Mouse (Mus musculus) neural tube, embryonic 12.5 days (tissue): ENCODE results near the gene Itpr1. TPM values are rescaled to one million over a fixed set of nuclear protein-coding genes. Genes with fewer than 3 reads are reported as not detected.
"Not testable (repeated sequence)": the region's sequence is repeated elsewhere in the genome, so short reads cannot be mapped to it uniquely, and the experiment has no call there.

ENCODE experiments used
- ATAC-seq: fragments of 200-750 bp; cut with Nextera tagmentation; 2 replicates; pipeline ENCODE4 v1.8.0; 2017; ENCODE audit warnings: low read depth, mild to moderate bottlenecking, moderate TSS enrichment, moderate library complexity; ENCODE audit not compliant: low FRiP score
- H3K27ac ChIP-seq: fragments of 300-500 bp; sonication (generic); 2 replicates; pipeline ENCODE4 v1.5.1; 2016
- H3K27me3 ChIP-seq: fragments of 300-500 bp; sonication (generic); replicated peaks from 2 replicates; pipeline ENCODE4 v1.6.1; 2016; ENCODE audit warnings: mild to moderate bottlenecking
- H3K36me3 ChIP-seq: fragments of 300-500 bp; sonication (generic); 2 replicates; pipeline ENCODE4 v1.6.1; 2016; ENCODE audit warnings: mild to moderate bottlenecking
- H3K4me1 ChIP-seq: fragments of 300-500 bp; sonication (generic); 2 replicates; pipeline ENCODE4 v1.6.1; 2016
- H3K4me2 ChIP-seq: fragments of 300-500 bp; sonication (generic); replicated peaks from 2 replicates; pipeline ENCODE4 v1.6.1; 2016; ENCODE audit warnings: mild to moderate bottlenecking
- H3K4me3 ChIP-seq: fragments of 300-500 bp; sonication (generic); 2 replicates; pipeline ENCODE4 v1.5.1; 2016
- H3K9ac ChIP-seq: fragments of 300-500 bp; sonication (generic); 2 replicates; pipeline ENCODE4 v1.6.1; 2016; ENCODE audit warnings: mild to moderate bottlenecking
- H3K9me3 ChIP-seq: fragments of 300-500 bp; sonication (generic); 2 replicates; pipeline ENCODE4 v1.6.1; 2016; ENCODE audit warnings: mild to moderate bottlenecking
- WGBS: fragments of 180-500 bp; shearing (Covaris S2); methylation state at CpG from one replicate; pipeline ENCODE4 v1.1.7; 2016; 5-methylcytosine and 5-hydroxymethylcytosine counted together
- polyA plus RNA-seq: library from polyadenylated mRNA; unstranded; fragments of >200 nt; fragmentation: Nextera tagmentation; extraction: Ambion mirVana; gene quantifications from 2 replicates; pipeline ENCODE4 v1.2.1, GENCODE M21; 2016

Gene Itpr1
- polyA plus RNA-seq, 1 experiment from 2014 or later = 6.9 TPM

GRCm38 (mm10) chr6:108545464-108545863 is 332.6 kb downstream of the Itpr1 start:
- Histone ChIP-seq H3K27me3 (no peaks in the 10 kb centered on the region), H3K36me3 (no peaks in the 10 kb centered on the region)
- WGBS = 87% methylated on average over 5 of the region's 5 CpGs

DNA sequence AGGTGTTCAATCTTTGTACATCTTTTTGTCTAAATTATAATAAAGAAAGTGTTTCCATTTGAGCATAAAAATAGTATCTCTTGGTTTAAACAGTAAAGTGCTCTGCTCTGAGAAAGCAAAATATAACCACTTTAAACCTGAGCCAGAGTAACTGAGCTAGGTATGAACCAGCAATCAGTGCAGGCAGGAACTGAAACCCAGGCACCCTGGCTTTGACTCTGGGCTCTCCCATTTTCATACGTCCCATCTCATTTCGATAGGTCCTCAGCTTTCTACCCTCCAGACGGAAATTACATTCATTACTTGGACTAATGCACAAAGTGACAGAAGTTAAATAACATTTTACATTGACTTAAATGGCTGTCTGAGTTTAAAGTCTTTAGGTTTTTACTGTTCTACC is 335.5 kb downstream of the Itpr1 start:
- Histone ChIP-seq H3K9ac (no peak overlapping the region), H3K4me2 (no peak overlapping the region), H3K4me3 (no peak overlapping the region), H3K27ac (no peak overlapping the region), H3K9me3 (no peaks in the 10 kb centered on the region), H3K27me3 (no peaks in the 10 kb centered on the region), H3K4me1 (no peaks in the 10 kb centered on the region), H3K36me3 (no peaks in the 10 kb centered on the region)
- WGBS = 91% methylated on average over 3 of the region's 3 CpGs
- ATAC-seq = no peak

More at GRCm38 (mm10) chr6:108545464-108545863, 332.6 kb downstream of the Itpr1 start:
- Histone ChIP-seq H3K9me3 (no peaks in the 10 kb centered on the region), H3K4me1 (no peaks in the 10 kb centered on the region), H3K27ac (no peak overlapping the region), H3K4me2 (no peak overlapping the region), H3K4me3 (no peak overlapping the region), H3K9ac (no peak overlapping the region)
- ATAC-seq = no peak

- Histone ChIP-seq H3K36me3 (no peaks in the 10 kb centered on the region), H3K9ac (no peak overlapping the region), H3K9me3 (no peaks in the 10 kb centered on the region), H3K4me2 (no peak overlapping the region), H3K27me3 (no peaks in the 10 kb centered on the region), H3K4me3 (no peak overlapping the region), H3K27ac (no peak overlapping the region), H3K4me1 (no peaks in the 10 kb centered on the region)
- 79% methylated on average over 6 of the region's 6 CpGs for WGBS
- ATAC-seq = no peak
Measured at GRCm38 (mm10) chr6:108549495-108549935, 336.6 kb downstream of the Itpr1 start.

DNA sequence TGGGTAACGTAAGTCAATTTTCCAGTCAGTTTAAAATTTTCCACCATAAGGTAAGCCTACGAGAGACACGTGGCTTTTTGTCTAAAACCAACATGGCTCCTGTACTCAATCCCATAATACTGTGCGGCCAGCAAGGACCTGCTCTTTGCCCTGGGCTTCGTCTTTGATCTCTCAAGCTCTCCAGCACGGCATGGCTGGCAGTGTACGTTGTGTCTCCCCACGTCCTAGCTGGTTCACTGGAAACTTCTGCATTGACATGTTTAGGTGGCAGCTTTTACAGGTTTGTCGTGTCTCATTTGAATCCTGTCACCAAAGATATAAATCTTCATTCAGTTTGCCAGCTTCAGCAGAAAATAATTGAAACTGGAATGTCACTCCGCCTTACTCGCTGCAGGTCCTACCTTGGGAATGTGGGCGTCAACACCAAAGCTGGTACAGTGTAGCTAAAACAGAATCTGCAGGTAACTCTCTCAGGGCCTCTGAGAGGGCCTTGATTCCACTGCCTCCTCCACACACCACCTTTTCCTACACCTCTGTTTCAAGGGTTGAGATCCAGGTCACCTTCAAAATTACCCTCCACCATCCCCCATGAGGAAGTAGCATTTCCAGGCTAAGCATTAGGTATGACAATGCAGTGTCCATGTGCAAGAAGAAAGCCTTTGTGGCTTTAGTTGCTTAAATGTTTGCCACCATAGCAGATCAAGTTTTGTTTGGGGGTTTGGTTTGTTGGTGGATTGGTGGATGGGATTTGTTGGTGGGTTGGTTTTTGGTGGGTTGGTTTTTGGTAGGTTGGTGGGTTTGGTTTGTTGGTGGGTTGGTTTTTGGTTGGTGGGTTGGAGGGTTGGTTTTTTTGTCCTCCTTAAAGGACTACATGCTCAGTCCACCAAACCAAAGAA is 339.1 kb downstream of the Itpr1 start:
- no peaks in the 10 kb centered on the region for H3K9me3 ChIP-seq
- H3K4me3 ChIP-seq = no peak overlapping the region
- no peaks in the 10 kb centered on the region for H3K27me3 ChIP-seq
- no peaks in the 10 kb centered on the region for H3K36me3 ChIP-seq
- no peaks in the 10 kb centered on the region for H3K4me1 ChIP-seq
- no peak overlapping the region for H3K4me2 ChIP-seq
- H3K27ac ChIP-seq = no peak overlapping the region
- 94% methylated on average over 12 of the region's 12 CpGs for WGBS
- no peak overlapping the region for H3K9ac ChIP-seq
- ATAC-seq = no peak

- no peak overlapping the region for H3K4me3 ChIP-seq
- H3K9me3 ChIP-seq = no peaks in the 10 kb centered on the region
- 84% methylated on average over 3 of the region's 3 CpGs for WGBS
- no peak for ATAC-seq
- no peaks in the 10 kb centered on the region for H3K4me1 ChIP-seq
- H3K27ac ChIP-seq = no peak overlapping the region
- H3K4me2 ChIP-seq = no peak overlapping the region
- no peaks in the 10 kb centered on the region for H3K36me3 ChIP-seq
- H3K27me3 ChIP-seq = no peaks in the 10 kb centered on the region
- no peak overlapping the region for H3K9ac ChIP-seq
Measured at GRCm38 (mm10) chr6:108553013-108553412, 340.1 kb downstream of the Itpr1 start.

GRCm38 (mm10) chr6:108553536-108553935 is 340.6 kb downstream of the Itpr1 start:
- no peak overlapping the region for H3K27ac ChIP-seq
- no peak for ATAC-seq
- H3K27me3 ChIP-seq = no peaks in the 10 kb centered on the region
- no peaks in the 10 kb centered on the region for H3K4me1 ChIP-seq
- no peak overlapping the region for H3K9ac ChIP-seq
- no peaks in the 10 kb centered on the region for H3K36me3 ChIP-seq
- WGBS = 86% methylated on average over 4 of the region's 4 CpGs
- no peak overlapping the region for H3K4me2 ChIP-seq
- no peaks in the 10 kb centered on the region for H3K9me3 ChIP-seq
- H3K4me3 ChIP-seq = no peak overlapping the region

DNA sequence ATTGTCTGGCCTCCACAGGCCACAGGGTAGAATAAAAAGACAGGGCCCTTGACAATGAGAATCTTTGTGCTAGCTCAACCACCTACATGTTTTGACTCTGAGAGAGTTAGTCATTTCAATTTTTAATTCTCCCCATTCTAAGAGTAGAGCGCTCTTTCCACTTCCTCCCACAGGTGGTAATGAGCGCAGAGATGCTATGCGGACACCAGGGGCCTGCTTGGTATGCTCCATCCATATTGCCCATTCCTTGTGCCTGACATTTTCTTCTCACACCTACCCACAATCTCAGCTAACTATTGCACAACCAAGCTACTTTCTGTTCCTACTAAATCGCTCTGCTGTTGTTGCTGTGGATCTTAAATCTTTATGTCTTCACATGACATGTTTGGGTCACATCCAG is 341.5 kb downstream of the Itpr1 start:
- H3K9me3 ChIP-seq = no peaks in the 10 kb centered on the region
- no peak overlapping the region for H3K9ac ChIP-seq
- no peak overlapping the region for H3K4me2 ChIP-seq
- H3K4me3 ChIP-seq = no peak overlapping the region
- H3K4me1 ChIP-seq = no peaks in the 10 kb centered on the region
- ATAC-seq = no peak
- H3K27ac ChIP-seq = no peak overlapping the region
- 91% methylated on average over 4 of the region's 4 CpGs for WGBS
- H3K36me3 ChIP-seq = no peaks in the 10 kb centered on the region
- no peaks in the 10 kb centered on the region for H3K27me3 ChIP-seq

GRCm38 (mm10) chr6:108554878-108555277 is 342.0 kb downstream of the Itpr1 start:
- H3K27ac ChIP-seq = no peak overlapping the region
- no peak for ATAC-seq
- no peaks in the 10 kb centered on the region for H3K4me1 ChIP-seq
- H3K9me3 ChIP-seq = no peaks in the 10 kb centered on the region
- no peak overlapping the region for H3K9ac ChIP-seq
- no peak overlapping the region for H3K4me2 ChIP-seq
- H3K27me3 ChIP-seq = no peaks in the 10 kb centered on the region
- WGBS = 84% methylated on average over 5 of the region's 5 CpGs
- H3K4me3 ChIP-seq = no peak overlapping the region
- H3K36me3 ChIP-seq = no peaks in the 10 kb centered on the region

DNA sequence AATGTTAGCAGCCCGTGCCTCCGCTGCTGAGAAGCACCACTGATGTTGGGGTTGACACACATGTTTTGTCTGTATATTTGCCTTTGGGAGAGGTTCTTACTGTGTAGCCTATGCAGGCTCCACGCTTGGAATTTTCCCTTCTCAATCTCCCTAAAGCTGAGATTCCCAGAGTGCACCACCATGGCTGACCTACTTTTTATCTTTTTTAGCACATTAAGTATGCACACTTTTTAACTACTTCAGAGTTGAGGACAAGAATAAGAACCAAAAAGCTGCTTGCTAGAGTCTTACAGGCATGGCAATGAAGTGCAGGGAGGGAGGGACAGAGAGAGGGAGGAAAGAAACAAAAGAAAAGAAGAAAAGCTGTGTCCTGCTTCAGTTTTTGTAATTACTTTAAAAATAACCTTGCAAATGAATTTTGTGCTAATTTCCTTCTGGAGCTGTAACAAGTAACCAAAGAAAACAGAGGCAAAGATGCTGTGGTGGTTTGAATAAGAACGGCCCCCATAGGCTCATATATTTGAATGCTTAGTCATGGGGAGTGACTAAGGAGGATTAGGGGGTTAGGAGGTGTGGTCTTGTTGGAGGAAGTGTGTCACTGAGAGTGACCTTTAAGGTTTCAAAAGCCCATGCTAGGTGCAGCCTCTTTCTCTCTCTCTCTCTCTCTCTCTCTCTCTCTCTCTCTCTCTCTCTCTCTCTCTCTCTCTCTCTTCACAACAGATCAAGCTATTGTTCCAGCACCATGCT is 344.9 kb downstream of the Itpr1 start:
- no peak overlapping the region for H3K27ac ChIP-seq
- 93% methylated on average over 4 of the region's 4 CpGs for whole genome bisulfite sequencing

DNA sequence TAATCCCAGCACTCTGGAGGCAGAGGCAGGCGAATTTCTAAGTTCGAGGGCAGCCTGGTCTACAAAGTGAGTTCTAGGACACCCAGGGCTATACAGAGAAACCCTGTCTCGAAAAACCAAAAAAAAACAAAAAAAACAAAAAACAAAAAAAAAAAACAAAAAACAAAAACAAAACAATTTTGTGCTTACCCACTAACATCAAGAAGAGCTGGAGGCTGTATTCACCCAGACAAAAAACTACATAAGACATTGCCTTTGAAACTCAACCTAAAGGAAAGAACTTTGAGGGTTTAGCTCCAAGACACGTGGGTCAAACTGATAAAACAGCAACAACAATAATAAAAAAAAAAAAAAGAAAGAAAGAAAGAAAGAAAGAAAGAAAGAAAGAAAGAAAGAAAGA is 346.3 kb downstream of the Itpr1 start:
- H3K27me3 ChIP-seq, H3K9ac ChIP-seq, H3K9me3 ChIP-seq, H3K36me3 ChIP-seq, H3K4me2 ChIP-seq, H3K4me1 ChIP-seq, H3K4me3 ChIP-seq, ATAC-seq, H3K27ac ChIP-seq: not testable (repeated sequence)
- WGBS = 92% methylated on average over 4 of the region's 4 CpGs

More for the DNA sequence above, 344.9 kb downstream of the Itpr1 start:
- Histone ChIP-seq H3K27me3 (no peaks in the 10 kb centered on the region), H3K9ac (no peak overlapping the region), H3K9me3 (no peaks in the 10 kb centered on the region), H3K36me3 (no peaks in the 10 kb centered on the region), H3K4me3 (no peak overlapping the region), H3K4me1 (no peaks in the 10 kb centered on the region), H3K4me2 (no peak overlapping the region)
- ATAC-seq = no peak

- ATAC-seq = no peak
- Histone ChIP-seq H3K9ac (no peak overlapping the region), H3K27ac (no peak overlapping the region), H3K27me3 (no peaks in the 10 kb centered on the region), H3K9me3 (no peaks in the 10 kb centered on the region), H3K36me3 (no peaks in the 10 kb centered on the region), H3K4me3 (no peak overlapping the region), H3K4me1 (no peaks in the 10 kb centered on the region), H3K4me2 (no peak overlapping the region)
- 88% methylated on average over 2 of the region's 2 CpGs for WGBS
Measured at GRCm38 (mm10) chr6:108562971-108563370, 350.1 kb downstream of the Itpr1 start.

- 88% methylated on average over 18 of the region's 18 CpGs for WGBS
- not testable (repeated sequence) for H3K9me3 ChIP-seq, H3K9ac ChIP-seq, H3K36me3 ChIP-seq, H3K4me3 ChIP-seq, H3K27me3 ChIP-seq, H3K27ac ChIP-seq, H3K4me1 ChIP-seq, H3K4me2 ChIP-seq, ATAC-seq
Measured at GRCm38 (mm10) chr6:108565447-108565846, 352.6 kb downstream of the Itpr1 start.
